Mouse (Mus musculus) kidney, embryonic 15.5 days (tissue): ENCODE data around the gene Slc25a26. TPM values are rescaled to one million over a fixed set of nuclear protein-coding genes. Genes with fewer than 3 reads are reported as not detected.
A peak's percentile ranks its signal among the peaks of the same experiment; 100 is the strongest.

Experiments used
- ATAC-seq: fragments of 200-750 bp; cut with Nextera tagmentation; replicated peaks from 2 replicates; pipeline ENCODE4 v1.8.0; 2017; ENCODE audit warnings: moderate TSS enrichment; ENCODE audit not compliant: low FRiP score
- H3K27ac ChIP-seq: fragments of 300-500 bp; sonication (generic); 2 replicates; pipeline ENCODE4 v1.5.1; 2015; ENCODE audit warnings: mild to moderate bottlenecking, inconsistent platforms
- H3K27me3 ChIP-seq: fragments of 300-500 bp; sonication (generic); 2 replicates; pipeline ENCODE4 v1.6.1; 2015; ENCODE audit warnings: inconsistent platforms
- H3K36me3 ChIP-seq: fragments of 300-500 bp; sonication (generic); 2 replicates; pipeline ENCODE4 v1.6.1; 2015; ENCODE audit warnings: inconsistent platforms
- H3K4me1 ChIP-seq: fragments of 300-500 bp; sonication (generic); 2 replicates; pipeline ENCODE4 v1.6.1; 2015; ENCODE audit warnings: inconsistent platforms
- H3K4me2 ChIP-seq: fragments of 300-500 bp; sonication (generic); 2 replicates; pipeline ENCODE4 v1.6.1; 2015; ENCODE audit warnings: moderate library complexity, mild to moderate bottlenecking, inconsistent platforms
- H3K4me3 ChIP-seq: fragments of 300-500 bp; sonication (generic); replicated peaks from 2 replicates; pipeline ENCODE4 v1.5.1; 2015; ENCODE audit warnings: mild to moderate bottlenecking, inconsistent platforms
- H3K9ac ChIP-seq: fragments of 300-500 bp; sonication (generic); 2 replicates; pipeline ENCODE4 v1.6.1; 2015; ENCODE audit warnings: mild to moderate bottlenecking, inconsistent platforms
- H3K9me3 ChIP-seq: fragments of 300-500 bp; sonication (generic); replicated peaks from 2 replicates; pipeline ENCODE4 v1.6.1; 2016; ENCODE audit warnings: inconsistent platforms
- whole genome bisulfite sequencing: fragments of 180-500 bp; shearing (Covaris S2); methylation state at CpG from one replicate; pipeline ENCODE4 v1.1.7; 2015; ENCODE audit warnings: mixed read lengths; 5-methylcytosine and 5-hydroxymethylcytosine counted together
- polyA plus RNA-seq: library from polyadenylated mRNA; unstranded; fragments of >200 nt; fragmentation: Nextera tagmentation; extraction: Ambion mirVana; gene quantifications from 2 replicates; pipeline ENCODE4 v1.2.1, GENCODE M21; 2015

The Slc25a26 gene
- polyA plus RNA-seq, 1 experiment from 2014 or later = 11.4 TPM

GRCm38 (mm10) chr6:94560896-94561295, 60.8 kb downstream of the Slc25a26 start:
- H3K4me1 ChIP-seq = no peaks in the 10 kb centered on the region
- no peak for ATAC-seq
- H3K27ac ChIP-seq = no peak overlapping the region
- no peak overlapping the region for H3K4me3 ChIP-seq
- no peaks in the 10 kb centered on the region for H3K27me3 ChIP-seq
- no peak overlapping the region for H3K4me2 ChIP-seq
- H3K9me3 ChIP-seq = no peaks in the 10 kb centered on the region
- no peak overlapping the region for H3K9ac ChIP-seq
- H3K36me3 ChIP-seq = no peaks in the 10 kb centered on the region
- WGBS = 100% methylated on average over 1 of the region's 1 CpGs

DNA sequence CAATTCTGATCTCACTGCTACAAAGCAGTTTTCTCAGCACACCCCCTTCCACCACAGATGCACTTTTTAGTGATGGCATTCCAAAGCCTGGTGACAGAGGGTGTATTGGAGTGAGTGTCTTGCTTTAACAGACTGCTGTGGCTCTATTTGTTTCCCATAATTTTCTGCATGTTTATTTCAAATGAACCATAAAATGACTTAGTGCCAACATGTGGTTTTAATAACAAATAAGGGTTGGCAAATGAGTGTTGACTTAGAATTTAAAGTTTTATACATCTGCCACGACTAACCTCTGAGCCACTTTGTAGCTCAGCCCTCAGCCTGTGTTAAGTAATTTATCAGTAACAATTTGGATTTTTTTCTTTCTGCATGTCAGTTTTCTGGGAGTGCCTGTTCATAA, 61.2 kb downstream of the Slc25a26 start:
- no peaks in the 10 kb centered on the region for H3K4me1 ChIP-seq
- no peak for ATAC-seq
- no peaks in the 10 kb centered on the region for H3K27me3 ChIP-seq
- WGBS = 68% methylated on average over 1 of the region's 1 CpGs
- H3K27ac ChIP-seq = no peak overlapping the region
- H3K9me3 ChIP-seq = no peaks in the 10 kb centered on the region
- no peak overlapping the region for H3K9ac ChIP-seq
- no peak overlapping the region for H3K4me3 ChIP-seq
- H3K4me2 ChIP-seq = no peak overlapping the region
- H3K36me3 ChIP-seq = no peaks in the 10 kb centered on the region

- H3K36me3 ChIP-seq = no peaks in the 10 kb centered on the region
- H3K27me3 ChIP-seq = no peaks in the 10 kb centered on the region
- H3K4me1 ChIP-seq = no peaks in the 10 kb centered on the region
- no peak overlapping the region for H3K27ac ChIP-seq
- no peak overlapping the region for H3K4me2 ChIP-seq
- H3K9me3 ChIP-seq = no peaks in the 10 kb centered on the region
- no peak for ATAC-seq
- H3K9ac ChIP-seq = no peak overlapping the region
- no peak overlapping the region for H3K4me3 ChIP-seq
- 61% methylated on average over 8 of the region's 8 CpGs for WGBS
Measured at GRCm38 (mm10) chr6:94563203-94563940, 63.2 kb downstream of the Slc25a26 start.

GRCm38 (mm10) chr6:94565766-94566165, 65.6 kb downstream of the Slc25a26 start:
- ATAC-seq = no peak
- Histone ChIP-seq H3K9me3 (no peaks in the 10 kb centered on the region), H3K27ac (no peak overlapping the region), H3K36me3 (no peaks in the 10 kb centered on the region), H3K27me3 (no peaks in the 10 kb centered on the region), H3K4me2 (no peak overlapping the region), H3K4me3 (no peak overlapping the region), H3K4me1 (no peaks in the 10 kb centered on the region), H3K9ac (no peak overlapping the region)
- 91% methylated on average over 2 of the region's 2 CpGs for WGBS

GRCm38 (mm10) chr6:94568040-94568439, 67.9 kb downstream of the Slc25a26 start:
- Histone ChIP-seq H3K4me3 (no peak overlapping the region), H3K27ac (no peak overlapping the region), H3K27me3 (no peaks in the 10 kb centered on the region), H3K9me3 (no peaks in the 10 kb centered on the region), H3K9ac (no peak overlapping the region), H3K36me3 (no peaks in the 10 kb centered on the region), H3K4me1 (no peaks in the 10 kb centered on the region), H3K4me2 (no peak overlapping the region)
- ATAC-seq = no peak
- WGBS = 76% methylated on average over 2 of the region's 2 CpGs

GRCm38 (mm10) chr6:94575526-94576166, 75.5 kb downstream of the Slc25a26 start:
- no peak overlapping the region for H3K27ac ChIP-seq
- no peaks in the 10 kb centered on the region for H3K9me3 ChIP-seq
- H3K4me3 ChIP-seq = no peak overlapping the region
- no peaks in the 10 kb centered on the region for H3K27me3 ChIP-seq
- ATAC-seq = no peak
- H3K4me2 ChIP-seq = no peak overlapping the region
- no peaks in the 10 kb centered on the region for H3K4me1 ChIP-seq
- H3K9ac ChIP-seq = no peak overlapping the region
- H3K36me3 ChIP-seq = no peaks in the 10 kb centered on the region
- WGBS = 63% methylated on average over 9 of the region's 9 CpGs

GRCm38 (mm10) chr6:94577991-94578390, 77.9 kb downstream of the Slc25a26 start:
- WGBS = 84% methylated on average over 8 of the region's 8 CpGs
- no peak overlapping the region for H3K27ac ChIP-seq
- no peak overlapping the region for H3K4me2 ChIP-seq
- no peak overlapping the region for H3K9ac ChIP-seq
- no peak overlapping the region for H3K4me3 ChIP-seq
- H3K36me3 ChIP-seq = no peaks in the 10 kb centered on the region
- ATAC-seq = no peak
- no peaks in the 10 kb centered on the region for H3K27me3 ChIP-seq
- H3K9me3 ChIP-seq = no peaks in the 10 kb centered on the region
- no peaks in the 10 kb centered on the region for H3K4me1 ChIP-seq

DNA sequence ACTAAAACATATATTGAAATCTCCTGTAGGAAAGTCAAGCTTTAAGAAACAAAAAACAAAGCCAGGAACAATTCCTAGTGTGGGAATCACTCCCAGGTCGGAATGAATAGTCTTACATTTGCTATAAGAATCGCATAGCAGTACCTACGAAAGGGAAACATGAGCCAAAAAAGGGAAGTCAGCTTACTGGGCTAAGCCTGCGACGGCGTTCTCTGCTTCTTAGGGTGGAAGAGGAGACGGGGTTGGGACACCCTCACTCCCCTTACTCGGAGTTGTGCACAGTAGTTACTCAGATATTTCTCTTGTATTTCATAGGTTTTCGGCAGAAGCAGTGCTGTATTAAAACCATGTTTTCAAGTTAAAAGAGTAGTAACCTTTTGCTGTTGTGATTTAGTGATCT, 81.9 kb downstream of the Slc25a26 start:
- ATAC-seq = no peak
- Histone ChIP-seq H3K4me3 (no peak overlapping the region), H3K36me3 (no peaks in the 10 kb centered on the region), H3K4me1 (no peaks in the 10 kb centered on the region), H3K9ac (no peak overlapping the region), H3K4me2 (no peak overlapping the region), H3K9me3 (no peaks in the 10 kb centered on the region), H3K27ac (no peak overlapping the region), H3K27me3 (no peaks in the 10 kb centered on the region)
- WGBS = 64% methylated on average over 9 of the region's 9 CpGs

DNA sequence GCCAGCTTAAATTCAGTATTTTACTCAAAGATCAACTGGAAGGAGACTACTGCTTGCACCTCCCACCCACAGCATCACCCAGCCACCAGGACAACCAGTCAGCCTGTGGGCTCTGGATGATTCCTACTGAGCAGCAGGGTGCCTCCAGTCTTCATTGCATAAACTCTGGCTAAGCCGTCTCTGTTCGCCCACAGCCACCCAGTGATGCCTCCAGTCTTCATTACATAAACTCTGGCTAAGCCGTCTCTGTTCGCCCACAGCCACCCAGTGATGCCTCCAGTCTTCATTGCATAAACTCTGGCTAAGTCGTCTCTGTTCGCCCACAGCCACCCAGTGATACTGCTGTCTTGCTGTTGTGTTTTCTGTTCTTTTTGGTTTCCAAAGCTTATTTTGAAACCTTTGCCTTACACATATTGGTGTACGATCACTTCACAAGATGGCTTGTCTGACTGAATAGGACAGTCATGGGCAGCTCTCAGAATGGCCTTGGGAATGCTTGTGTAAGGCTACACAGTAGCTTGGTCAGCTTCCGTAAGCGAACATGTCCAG, 84.1 kb downstream of the Slc25a26 start:
- Histone ChIP-seq H3K4me3 (no peak overlapping the region), H3K27ac (no peak overlapping the region), H3K4me2 (no peak overlapping the region), H3K36me3 (no peaks in the 10 kb centered on the region), H3K9ac (no peak overlapping the region), H3K27me3 (no peaks in the 10 kb centered on the region), H3K9me3 (no peaks in the 10 kb centered on the region), H3K4me1 (no peaks in the 10 kb centered on the region)
- ATAC-seq = no peak
- WGBS = 94% methylated on average over 9 of the region's 9 CpGs

DNA sequence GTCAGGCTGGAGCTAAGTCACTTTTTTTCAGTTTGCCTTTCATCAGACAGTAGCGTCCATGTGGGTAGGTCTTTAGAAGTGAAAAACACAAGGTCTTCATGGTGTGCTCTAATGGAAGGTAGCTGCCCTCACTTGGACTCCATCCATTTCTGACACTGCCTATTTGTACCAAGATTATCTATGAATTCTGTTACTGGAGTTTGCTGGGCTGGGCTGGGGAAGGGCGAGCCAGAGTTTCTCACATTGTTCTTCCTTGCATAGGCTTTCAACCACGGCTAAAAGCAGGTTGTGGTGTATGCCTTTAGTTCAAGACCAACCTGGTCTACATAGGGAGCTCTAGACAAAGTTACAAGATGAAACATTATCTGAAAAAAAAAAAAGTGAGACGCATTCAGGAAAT, 84.8 kb downstream of the Slc25a26 start:
- 89% methylated on average over 4 of the region's 4 CpGs for WGBS
- H3K27ac ChIP-seq = no peak overlapping the region

GRCm38 (mm10) chr6:94588365-94588764, 88.2 kb downstream of the Slc25a26 start:
- no peak for ATAC-seq
- Histone ChIP-seq H3K27me3 (no peaks in the 10 kb centered on the region), H3K9me3 (no peaks in the 10 kb centered on the region), H3K4me1 (peaks cover 18% of the 10 kb centered on the region), H3K9ac (no peak overlapping the region), H3K27ac (no peak overlapping the region), H3K4me2 (no peak overlapping the region), H3K4me3 (no peak overlapping the region), H3K36me3 (no peaks in the 10 kb centered on the region)
- 61% methylated on average over 4 of the region's 4 CpGs for WGBS

More for the DNA sequence above, 84.8 kb downstream of the Slc25a26 start:
- no peaks in the 10 kb centered on the region for H3K36me3 ChIP-seq
- H3K9me3 ChIP-seq = no peaks in the 10 kb centered on the region
- no peak overlapping the region for H3K9ac ChIP-seq
- ATAC-seq = no peak
- H3K4me3 ChIP-seq = no peak overlapping the region
- no peaks in the 10 kb centered on the region for H3K4me1 ChIP-seq
- no peak overlapping the region for H3K4me2 ChIP-seq
- H3K27me3 ChIP-seq = no peaks in the 10 kb centered on the region

DNA sequence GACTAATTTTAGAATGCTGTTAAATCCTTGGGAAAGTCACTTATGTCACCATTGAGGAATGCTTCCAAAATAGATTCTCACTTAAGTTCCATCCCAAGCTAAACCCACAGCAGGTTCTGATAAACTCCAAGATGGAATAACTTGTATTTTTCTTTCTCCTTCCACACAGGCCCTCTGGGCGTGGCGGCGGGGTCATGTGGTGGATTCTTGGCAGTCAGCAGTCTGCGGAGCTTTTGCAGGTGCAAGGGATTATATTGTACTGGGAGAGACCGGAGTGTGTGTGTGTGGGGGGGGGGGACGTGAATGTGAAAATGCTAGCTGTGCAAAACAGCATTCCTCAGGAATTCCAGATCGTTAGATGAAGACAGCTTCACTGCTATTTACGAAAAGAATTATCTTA, 92.1 kb downstream of the Slc25a26 start:
- peak overlapping the region; percentile 14 for H3K4me2 ChIP-seq
- peak; percentile 63 for ATAC-seq

More for the DNA sequence above, 92.1 kb downstream of the Slc25a26 start:
- H3K9me3 ChIP-seq = no peaks in the 10 kb centered on the region
- no peaks in the 10 kb centered on the region for H3K27me3 ChIP-seq
- no peaks in the 10 kb centered on the region for H3K36me3 ChIP-seq
- H3K4me1 ChIP-seq = peaks cover 42% of the 10 kb centered on the region
- WGBS = 10% methylated on average over 8 of the region's 8 CpGs
- H3K4me3 ChIP-seq = no peak overlapping the region
- no peak overlapping the region for H3K9ac ChIP-seq
- H3K27ac ChIP-seq = peak overlapping the region; percentile 37; the same call in 1 of the 2 replicates
